Mouse (Mus musculus): ENCODE measurements around the gene Gm21858.
"Not testable (repeated sequence)": the region's sequence is repeated elsewhere in the genome, so short reads cannot be mapped to it uniquely, and the experiment has no call there.

Gene Gm21858

DNA sequence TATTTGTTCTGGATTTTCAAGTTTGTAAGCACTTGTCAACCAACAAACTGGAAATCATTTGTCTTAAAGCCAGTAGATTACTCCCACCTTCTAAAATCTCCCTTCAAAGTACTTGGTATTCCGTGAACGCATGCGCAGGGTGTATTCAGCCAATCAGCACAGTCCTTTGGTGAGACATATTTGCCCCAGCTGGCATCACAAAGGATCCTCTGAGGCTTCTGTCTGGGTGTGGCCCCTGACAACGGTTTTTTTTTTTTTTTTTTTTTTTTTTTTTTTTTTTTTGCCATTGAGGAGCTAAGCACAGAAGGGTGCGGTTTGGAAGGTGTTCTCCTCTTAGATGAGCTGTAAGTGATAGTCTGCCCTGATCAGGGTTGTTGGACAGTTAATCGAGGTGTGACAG lies at the start of gene Gm21858:
Gene Gm21858, plus strand, starts transcription at position 301 of the 400 bp plus-strand sequence.
- not testable (repeated sequence) for DNase-seq

Data from retina, postnatal 1 day (tissue).